Mouse (Mus musculus) C2C12 (cell line): ENCODE data around the gene Rab13.

ENCODE experiments used
- CEBPB ChIP-seq: IDR thresholded peaks from one replicate; pipeline ENCODE4 v1.6.1; 2011; ENCODE audit warnings: low read depth, mild to moderate bottlenecking, control low read depth, moderate library complexity
- CTCF ChIP-seq: IDR thresholded peaks from one replicate; pipeline ENCODE4 v1.5.1; 2011; ENCODE audit not compliant: control insufficient read depth, insufficient read depth, insufficient read length
- MAX ChIP-seq: IDR thresholded peaks from one replicate; pipeline ENCODE4 v1.6.1; 2011; ENCODE audit warnings: mild to moderate bottlenecking, control low read depth
- MYOD1 ChIP-seq: IDR thresholded peaks from one replicate; pipeline ENCODE4 v1.6.1; 2011; ENCODE audit warnings: low read depth; ENCODE audit not compliant: control insufficient read depth, insufficient read length
- MYOG ChIP-seq: IDR thresholded peaks from one replicate; pipeline ENCODE4 v1.6.1; 2011; ENCODE audit not compliant: control insufficient read depth, insufficient read length; ENCODE audit errors: extremely low read depth
- USF1 ChIP-seq: IDR thresholded peaks from one replicate; pipeline ENCODE4 v1.6.1; 2011; ENCODE audit warnings: low read depth, mild to moderate bottlenecking, control low read depth, moderate library complexity

DNA sequence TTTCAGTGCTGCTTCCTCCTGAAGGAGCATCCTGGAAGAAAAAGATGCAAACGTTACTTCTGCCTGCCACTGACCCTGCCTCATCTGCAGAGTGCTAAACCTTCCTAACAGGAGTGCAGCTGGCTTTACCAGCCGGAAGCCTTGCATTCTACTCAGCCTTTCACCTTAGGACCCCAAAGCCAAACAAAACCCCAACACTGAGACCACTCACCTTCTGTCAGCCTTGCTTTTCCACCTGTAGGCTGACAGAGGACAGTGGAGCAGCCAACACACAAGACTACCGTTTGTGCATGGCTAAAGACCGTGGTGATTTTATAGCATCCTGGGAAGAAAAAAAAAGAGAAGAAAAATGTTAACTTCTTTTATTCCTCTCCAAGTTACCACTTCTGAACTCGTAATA lies 772 bp upstream of the Rab13 start:
- no peak for TF ChIP-seq CTCF
- no peak for TF ChIP-seq MAX
- no peak for TF ChIP-seq USF1
- TF ChIP-seq MYOD1, result no peak
- no peak for TF ChIP-seq MYOG
- TF ChIP-seq CEBPB, result no peak
